Mouse (Mus musculus) spleen, adult 2 months (tissue): Measurements from ENCODE around the gene Slc35b3.

ENCODE experiments used
- CTCF ChIP-seq: fragments of 200-500 bp; IDR thresholded peaks from 2 replicates; pipeline ENCODE4 v1.5.1; 2011; ENCODE audit warnings: mild to moderate bottlenecking, inconsistent platforms; ENCODE audit not compliant: insufficient read depth, insufficient read length, insufficient replicate concordance; ENCODE audit errors: extremely low read depth
- POLR2A ChIP-seq: fragments of 200-500 bp; IDR thresholded peaks from 2 replicates; pipeline ENCODE4 v1.6.1; 2011; ENCODE audit warnings: low read depth, low read length, inconsistent platforms

DNA sequence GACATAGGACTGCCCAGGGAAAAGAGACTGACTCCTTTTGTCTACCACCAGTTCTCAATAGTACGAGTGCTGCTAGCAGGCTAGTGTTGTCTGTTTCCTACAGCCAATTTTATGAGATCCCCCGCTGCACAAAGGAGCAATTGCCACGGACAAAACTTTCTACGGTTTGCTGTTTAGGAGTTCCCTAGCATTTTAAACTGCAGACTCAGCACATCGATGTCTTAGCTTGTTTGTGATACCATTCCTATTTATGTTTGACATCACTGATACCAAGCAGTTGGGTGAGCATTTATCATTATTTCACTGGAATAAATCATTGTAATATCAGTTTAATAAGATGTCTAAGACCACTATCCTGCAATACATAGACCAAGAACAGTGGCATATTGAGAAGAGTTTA, 43.1 kb downstream of the Slc35b3 start:
- TF ChIP-seq CTCF: no peak
- no peak for TF ChIP-seq POLR2A
